Mouse (Mus musculus) liver, adult 2 months (tissue): Measurements from ENCODE around the gene Ptpn13. TPM values are rescaled to one million over a fixed set of nuclear protein-coding genes. Genes with fewer than 3 reads are reported as not detected.

ENCODE experiments used
- DNase-seq: peaks from one replicate; pipeline ENCODE4 v3.0.0-alpha.2; 2011; ENCODE audit warnings: low read depth, low spot score; ENCODE audit errors: extremely low read depth
- H3K27ac ChIP-seq: fragments of 200-500 bp; replicated peaks from 2 replicates; pipeline ENCODE4 v1.5.1; 2012; ENCODE audit warnings: low read depth, mild to moderate bottlenecking, control low read depth, inconsistent platforms, low read length; ENCODE audit not compliant: insufficient read depth
- H3K27me3 ChIP-seq: fragments of 200-500 bp; 2 replicates; pipeline ENCODE4 v1.6.1; 2012; ENCODE audit warnings: mild to moderate bottlenecking, moderate library complexity, low read length, inconsistent platforms; ENCODE audit not compliant: control insufficient read depth, insufficient read depth
- H3K36me3 ChIP-seq: fragments of 200-500 bp; 2 replicates; pipeline ENCODE4 v1.6.1; 2012; ENCODE audit warnings: low read length, inconsistent platforms; ENCODE audit not compliant: control insufficient read depth, insufficient read depth
- H3K4me1 ChIP-seq: fragments of 200-500 bp; 2 replicates; pipeline ENCODE4 v1.6.1; 2011; ENCODE audit warnings: low read length; ENCODE audit not compliant: control insufficient read depth, insufficient read depth
- H3K4me3 ChIP-seq: fragments of 200-500 bp; 2 replicates; pipeline ENCODE4 v1.5.1; 2011; ENCODE audit warnings: low read depth, mild to moderate bottlenecking, control low read depth, low read length, moderate library complexity; ENCODE audit not compliant: insufficient read depth
- H3K79me2 ChIP-seq: fragments of 200-500 bp; 2 replicates; pipeline ENCODE4 v1.6.1; 2012; ENCODE audit warnings: inconsistent platforms, mild to moderate bottlenecking, low read length, moderate library complexity; ENCODE audit not compliant: control insufficient read depth, insufficient read depth
- H3K9ac ChIP-seq: fragments of 200-500 bp; 2 replicates; pipeline ENCODE4 v1.6.1; 2012; ENCODE audit warnings: low read depth, mild to moderate bottlenecking, control low read depth, inconsistent platforms, low read length
- CTCF ChIP-seq: fragments of 200-500 bp; IDR thresholded peaks from 2 replicates; pipeline ENCODE4 v1.5.1; 2011; ENCODE audit warnings: low read depth, low read length, control low read depth
- POLR2A ChIP-seq: fragments of 200-500 bp; IDR thresholded peaks from 2 replicates; pipeline ENCODE4 v1.6.1; 2011; ENCODE audit warnings: low read length, control low read depth; ENCODE audit not compliant: insufficient read depth; ENCODE audit errors: extremely low read depth
- WGBS: fragments of 180-500 bp; shearing (Covaris S2); methylation state at CpG from one replicate; pipeline ENCODE4 v1.1.7; 2018; 5-methylcytosine and 5-hydroxymethylcytosine counted together
- polyA plus RNA-seq: library from polyadenylated mRNA; depleted of rRNA; stranded (reverse); fragments of >200 nt; gene quantifications from 2 replicates; pipeline ENCODE4 v1.2.3, GENCODE M21; 2012
- total RNA-seq: library from RNA; depleted of rRNA; stranded (reverse); fragments of >200 nt; gene quantifications from 2 replicates; pipeline ENCODE4 v1.2.3, GENCODE M21; 2014

Ptpn13 gene
- total and polyA plus RNA-seq, 2 experiments: 0.38 to 0.83 TPM

DNA sequence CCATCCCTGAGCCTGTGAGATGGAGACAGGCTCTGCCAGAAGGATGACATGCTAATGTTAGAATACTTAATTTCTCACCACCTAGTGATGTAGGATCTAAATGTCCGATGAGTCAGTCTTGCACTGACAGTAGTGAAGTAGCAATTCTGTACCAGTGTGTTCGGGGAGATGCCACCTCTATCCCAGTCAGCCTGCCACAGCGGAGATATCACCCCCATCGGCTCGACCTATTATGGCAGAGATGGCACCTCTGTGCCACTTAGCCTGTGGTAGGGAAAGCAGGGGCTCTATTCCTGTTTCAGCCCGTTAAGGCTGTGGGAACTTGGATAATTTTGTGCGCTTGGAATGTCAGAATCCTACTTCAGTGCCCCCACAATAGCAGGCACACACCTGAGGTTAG lies 62.0 kb downstream of the Ptpn13 start:
- TF ChIP-seq CTCF (no peak), POLR2A (no peak)

DNA sequence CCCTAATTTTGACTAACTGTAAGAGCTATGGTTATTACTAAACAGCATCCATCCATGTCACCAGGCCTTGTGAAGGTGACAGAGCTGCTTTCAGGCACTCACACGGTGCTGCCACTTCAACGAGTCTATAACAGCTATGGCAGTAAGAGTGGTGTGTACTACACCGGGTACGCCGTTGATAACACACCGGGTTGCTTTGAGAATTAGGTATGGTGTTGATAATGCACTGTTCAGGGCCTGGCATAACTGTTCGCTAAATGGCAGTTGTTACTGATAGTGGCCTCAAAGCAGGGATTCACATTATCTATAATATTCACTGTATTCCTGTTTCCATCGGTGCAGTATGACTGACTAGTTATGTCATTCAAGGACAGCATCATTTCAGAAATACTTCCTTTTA lies 66.0 kb downstream of the Ptpn13 start:
- no peak overlapping the region for H3K4me3 ChIP-seq
- H3K27ac ChIP-seq: no peak overlapping the region
- no peaks in the 10 kb centered on the region for H3K27me3 ChIP-seq
- no peak for DNase-seq
- H3K9ac ChIP-seq: no peak overlapping the region
- H3K79me2 ChIP-seq: no peaks in the 10 kb centered on the region
- no peak for TF ChIP-seq POLR2A
- no peaks in the 10 kb centered on the region for H3K4me1 ChIP-seq
- 93% methylated on average over 8 of the region's 8 CpGs for WGBS
- H3K36me3 ChIP-seq: no peaks in the 10 kb centered on the region

More for the DNA sequence above, 62.0 kb downstream of the Ptpn13 start:
- DNase-seq: no peak
- 95% methylated on average over 7 of the region's 7 CpGs for whole genome bisulfite sequencing
- H3K79me2 ChIP-seq: no peaks in the 10 kb centered on the region
- H3K27ac ChIP-seq: no peak overlapping the region
- H3K36me3 ChIP-seq: no peaks in the 10 kb centered on the region
- H3K9ac ChIP-seq: no peak overlapping the region
- H3K27me3 ChIP-seq: no peaks in the 10 kb centered on the region
- no peaks in the 10 kb centered on the region for H3K4me1 ChIP-seq
- H3K4me3 ChIP-seq: no peak overlapping the region

DNA sequence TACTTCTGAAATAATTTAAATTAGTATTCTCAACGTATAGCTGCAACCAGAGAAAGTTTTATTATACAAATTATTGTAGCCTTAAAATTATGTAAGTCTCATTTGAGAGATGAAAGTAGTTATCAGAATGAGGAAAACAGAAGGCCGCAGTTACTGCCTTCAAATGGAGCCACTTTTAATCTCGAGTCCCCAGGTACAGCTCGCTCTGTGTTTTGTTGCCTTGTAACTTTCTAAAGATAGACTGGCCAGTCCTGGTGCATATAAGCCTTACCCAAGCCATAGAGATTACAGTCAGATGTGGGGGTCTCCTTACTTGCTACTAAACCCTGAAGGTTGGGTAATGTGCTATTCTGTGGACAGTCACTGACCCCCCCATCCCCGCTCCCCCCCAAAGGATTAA lies 66.8 kb downstream of the Ptpn13 start:
- Histone ChIP-seq H3K9ac (no peak overlapping the region), H3K79me2 (no peaks in the 10 kb centered on the region), H3K36me3 (no peaks in the 10 kb centered on the region), H3K4me3 (no peak overlapping the region), H3K27me3 (no peaks in the 10 kb centered on the region), H3K4me1 (no peaks in the 10 kb centered on the region), H3K27ac (no peak overlapping the region)
- WGBS: 88% methylated on average over 5 of the region's 5 CpGs
- TF ChIP-seq CTCF (no peak), POLR2A (no peak)
- no peak for DNase-seq

DNA sequence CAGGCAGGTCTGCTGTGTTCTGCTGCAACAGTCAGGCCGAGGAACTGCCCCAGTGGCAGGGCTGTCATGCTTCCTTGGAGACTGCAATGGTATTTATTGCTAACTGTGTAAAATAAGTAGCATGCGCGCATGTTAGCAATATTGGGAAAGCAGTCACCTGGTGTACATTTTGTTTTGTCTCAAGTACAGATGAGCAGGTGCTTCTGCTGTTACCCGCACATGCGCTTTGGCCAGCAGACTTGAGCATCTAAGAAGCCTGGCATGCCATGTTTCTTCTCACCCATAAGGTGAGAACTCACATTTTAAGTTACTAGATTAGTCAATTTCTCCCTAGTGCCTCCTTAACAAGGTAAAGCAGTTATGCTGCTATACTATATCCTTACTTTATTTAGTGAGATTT lies 72.1 kb downstream of the Ptpn13 start:
- Histone ChIP-seq H3K4me1 (peaks cover 2% of the 10 kb centered on the region; the same call in 1 of the 2 replicates), H3K79me2 (no peaks in the 10 kb centered on the region), H3K4me3 (no peak overlapping the region), H3K36me3 (no peaks in the 10 kb centered on the region), H3K27ac (no peak overlapping the region), H3K27me3 (no peaks in the 10 kb centered on the region), H3K9ac (no peak overlapping the region)
- DNase-seq: no peak
- TF ChIP-seq POLR2A (no peak), CTCF (no peak)
- WGBS: 97% methylated on average over 5 of the region's 5 CpGs

DNA sequence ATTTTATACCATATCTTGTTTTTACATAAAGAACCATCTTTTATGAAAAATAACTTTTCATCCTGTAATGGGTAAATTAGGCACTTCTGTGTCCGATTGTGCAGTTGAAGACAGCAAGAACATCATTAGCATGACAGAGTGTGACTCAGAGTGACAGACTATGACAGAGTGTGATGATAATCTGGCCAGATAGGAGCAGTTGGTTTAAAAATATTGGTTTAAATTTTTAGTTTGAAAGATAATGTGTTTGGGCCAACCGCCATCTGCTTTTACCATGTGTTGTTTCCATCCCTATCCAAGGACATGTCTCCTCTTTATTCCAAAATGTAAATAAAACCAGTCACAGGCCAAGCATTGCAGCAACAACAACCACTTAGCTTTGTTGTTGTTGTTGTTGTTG lies 72.5 kb downstream of the Ptpn13 start:
- H3K9ac ChIP-seq: no peak overlapping the region
- peaks cover 2% of the 10 kb centered on the region; the same call in 1 of the 2 replicates for H3K4me1 ChIP-seq
- no peak overlapping the region for H3K27ac ChIP-seq
- WGBS: 92% methylated on average over 2 of the region's 2 CpGs
- no peaks in the 10 kb centered on the region for H3K79me2 ChIP-seq
- H3K27me3 ChIP-seq: no peaks in the 10 kb centered on the region
- H3K36me3 ChIP-seq: no peaks in the 10 kb centered on the region
- no peak for TF ChIP-seq POLR2A
- no peak for TF ChIP-seq CTCF
- no peak for DNase-seq
- no peak overlapping the region for H3K4me3 ChIP-seq

DNA sequence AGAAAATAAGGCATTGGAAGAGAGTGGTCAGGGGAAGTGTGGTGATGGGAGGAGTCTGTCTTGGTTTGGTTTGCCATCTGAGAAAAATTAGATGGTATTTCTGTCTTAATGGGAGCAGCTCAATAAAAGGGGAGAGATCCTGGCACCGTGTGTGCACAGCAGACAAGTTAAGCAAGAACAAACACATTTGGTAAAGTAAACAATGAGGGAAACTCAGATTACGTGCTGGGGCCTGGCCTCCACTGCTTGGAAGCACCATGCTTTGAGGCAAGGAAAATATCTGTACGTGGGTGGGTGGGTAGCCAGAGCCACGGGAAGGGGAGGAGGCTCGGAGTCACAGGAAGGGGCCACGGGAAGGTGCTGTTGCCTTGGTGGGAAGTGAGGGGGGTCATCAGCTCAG lies 74.3 kb downstream of the Ptpn13 start:
- WGBS: 7% methylated on average over 6 of the region's 6 CpGs
- Histone ChIP-seq H3K4me3 (no peak overlapping the region), H3K9ac (no peak overlapping the region), H3K27ac (no peak overlapping the region), H3K36me3 (no peaks in the 10 kb centered on the region), H3K27me3 (no peaks in the 10 kb centered on the region), H3K79me2 (no peaks in the 10 kb centered on the region), H3K4me1 (peaks cover 2% of the 10 kb centered on the region; the same call in 1 of the 2 replicates)
- peak; percentile 30 for DNase-seq
- no peak for TF ChIP-seq POLR2A
- no peak for TF ChIP-seq CTCF
